In genomic region chr9:75408204-75408826, GRCm38 (mm10) we compare ENCODE assay signal across 8 mouse cellular contexts. TPM values are rescaled to one million over a fixed set of nuclear protein-coding genes. Genes with fewer than 3 reads are reported as not detected.
DNase-seq lines count a peak whose midpoint lies in the region; ATAC-seq and TF ChIP-seq lines count a peak whose summit lies in the region.

No protein-coding gene starts in this region.

- H3K4me2 ChIP-seq in heart, embryonic 14.5 days (ENCODE audit: low read length), result peak overlapping the region; percentile 96
- peak overlapping the region; percentile 95 for H3K4me2 ChIP-seq in liver, embryonic 14.5 days (ENCODE audit: low read depth)

- peak overlapping the region; percentile 83 to 88 for H3K4me3 ChIP-seq in heart, embryonic 14.5 days (ENCODE audit: control insufficient read depth in 1 of 2, insufficient read depth in 1 of 2, low read depth in 1 of 2, low read length in 2 of 2)
- H3K4me3 ChIP-seq in ES-Bruce4 (ENCODE audit: low read depth, low read length), result peak overlapping the region; percentile 94
- peak overlapping the region; percentile 70 for H3K4me3 ChIP-seq in forebrain, embryonic 10.5 days
- peak overlapping the region; percentile 71 for H3K4me3 ChIP-seq in liver, embryonic 14.5 days (ENCODE audit: insufficient read depth in 1 of 2, low read depth in 2 of 2, low read length in 2 of 2)

- ATAC-seq in heart, embryonic 14.5 days (ENCODE audit: insufficient number of reproducible peaks, insufficient read depth, low FRiP score, low read depth), result no peak
- ATAC-seq in liver, embryonic 14.5 days (ENCODE audit: insufficient read depth), result no peak

- no peak for DNase-seq in heart, postnatal 36 days
- no peak for DNase-seq in forebrain, embryonic 10.5 days (ENCODE audit: extremely low spot score, low spot score)
- no peak for DNase-seq in liver, embryonic 14.5 days (ENCODE audit: low read depth in 3 of 3, low spot score in 3 of 3)
- DNase-seq in frontal cortex, postnatal 10 days (ENCODE audit: low spot score in 2 of 2), result no peak
- DNase-seq in gastrocnemius, postnatal 10 days, result no peak
- DNase-seq in urinary bladder, postnatal 4 days (ENCODE audit: low spot score in 2 of 2), result no peak

- no peaks in the 10 kb centered on the region for H3K9me3 ChIP-seq in heart, embryonic 14.5 days (ENCODE audit: control insufficient read depth, low read length)
- no peaks in the 10 kb centered on the region for H3K9me3 ChIP-seq in ES-Bruce4 (replicated peaks; ENCODE audit: control insufficient read depth, insufficient read depth, low read length, poor library complexity, severe bottlenecking)
- no peaks in the 10 kb centered on the region for H3K9me3 ChIP-seq in forebrain, embryonic 10.5 days
- no peaks in the 10 kb centered on the region for H3K9me3 ChIP-seq in liver, embryonic 14.5 days (ENCODE audit: control insufficient read depth, low read length)

- no peaks in the 10 kb centered on the region for H3K27me3 ChIP-seq in heart, embryonic 14.5 days (ENCODE audit: control insufficient read depth, insufficient read depth, low read length)
- H3K27me3 ChIP-seq in ES-Bruce4 (ENCODE audit: control insufficient read depth, insufficient read depth, low read length, poor library complexity, severe bottlenecking), result no peaks in the 10 kb centered on the region
- H3K27me3 ChIP-seq in forebrain, embryonic 10.5 days (ENCODE audit: poor library complexity, severe bottlenecking), result peaks cover 4% of the 10 kb centered on the region; the same call in 1 of the 2 replicates
- no peaks in the 10 kb centered on the region for H3K27me3 ChIP-seq in liver, embryonic 14.5 days (ENCODE audit: control insufficient read depth, insufficient read depth, low read length)

- peak overlapping the region; percentile 96 for H3K9ac ChIP-seq in heart, embryonic 14.5 days (ENCODE audit: low read length)
- peak overlapping the region; percentile 75 for H3K9ac ChIP-seq in ES-Bruce4 (ENCODE audit: low read depth, poor library complexity, severe bottlenecking)
- H3K9ac ChIP-seq in liver, embryonic 14.5 days (replicated peaks), result peak overlapping the region; percentile 74

- no peak for TF ChIP-seq POLR2A in ES-Bruce4 (IDR thresholded peaks at IDR 0.05; ENCODE audit: insufficient read depth, low read length)

- H3K27ac ChIP-seq in heart, embryonic 14.5 days (replicated peaks in 1 of 2; ENCODE audit: control insufficient read depth in 1 of 2, insufficient read depth in 1 of 2, low read depth in 2 of 2, low read length in 2 of 2), result peak overlapping the region; percentile 9 to 99; a peak in 3 of 4 replicates
- 0 out of 2 replicates have a peak overlapping the region, but pooled peaks have one; percentile 42 for H3K27ac ChIP-seq in ES-Bruce4 (ENCODE audit: insufficient read depth, low read length)
- peak overlapping the region; percentile 99 for H3K27ac ChIP-seq in forebrain, embryonic 10.5 days
- H3K27ac ChIP-seq in liver, embryonic 14.5 days, result no peak overlapping the region

- no peak for TF ChIP-seq CTCF in ES-Bruce4 (IDR thresholded peaks at IDR 0.05; ENCODE audit: low read depth, low read length)
- TF ChIP-seq CTCF in liver, embryonic 14.5 days (IDR thresholded peaks at IDR 0.05; ENCODE audit: low read depth), result no peak

- no peaks in the 10 kb centered on the region for H3K36me3 ChIP-seq in heart, embryonic 14.5 days (ENCODE audit: control insufficient read depth, insufficient read depth, low read length)
- peaks cover 5% of the 10 kb centered on the region for H3K36me3 ChIP-seq in ES-Bruce4 (ENCODE audit: control insufficient read depth, insufficient read depth, low read length, poor library complexity, severe bottlenecking)
- H3K36me3 ChIP-seq in forebrain, embryonic 10.5 days (replicated peaks), result peaks cover 5% of the 10 kb centered on the region; the same call in 1 of the 2 replicates
- no peaks in the 10 kb centered on the region for H3K36me3 ChIP-seq in liver, embryonic 14.5 days (replicated peaks; ENCODE audit: control insufficient read depth, insufficient read depth, low read depth)

- no peak for TF ChIP-seq EP300 in ES-Bruce4 (IDR thresholded peaks at IDR 0.05; ENCODE audit: insufficient read depth, low read depth, low read length)
- no peak for TF ChIP-seq EP300 in liver, embryonic 14.5 days (IDR thresholded peaks at IDR 0.05; ENCODE audit: low read depth)

- 4% methylated on average over 11 of the region's 11 CpGs for WGBS in heart, embryonic 14.5 days
- WGBS in forebrain, embryonic 10.5 days, result 7% methylated on average over 11 of the region's 11 CpGs
- 5% methylated on average over 11 of the region's 11 CpGs for WGBS in liver, embryonic 14.5 days (ENCODE audit: insufficient replicate concordance)

- intact Hi-C loops in heart, postnatal 36 days (cut with DNase I), result loop anchor here (2.0 kb wide), 1 partner anchor 26 kb away; no protein-coding TSS in a partner anchor

- H3K4me1 ChIP-seq in heart, embryonic 14.5 days (ENCODE audit: control insufficient read depth in 2 of 2, insufficient read depth in 2 of 2, low read length in 2 of 2), result peaks cover 8 to 51% of the 10 kb centered on the region in 2 experiments
- peaks cover 2% of the 10 kb centered on the region for H3K4me1 ChIP-seq in ES-Bruce4 (ENCODE audit: control insufficient read depth, insufficient read depth, low read length)
- peaks cover 75% of the 10 kb centered on the region for H3K4me1 ChIP-seq in forebrain, embryonic 10.5 days
- H3K4me1 ChIP-seq in liver, embryonic 14.5 days (replicated peaks; ENCODE audit: control insufficient read depth in 2 of 2, insufficient read depth in 2 of 2, low read length in 1 of 2), result peaks cover 9 to 20% of the 10 kb centered on the region in 2 experiments

RNA-seq across cellular contexts. Expression of gene Mapk6, which starts 1.5 kb away (rescaled TPM):
- 52.3 and 55.6 TPM in 2 replicates for polyA plus RNA-seq in heart, embryonic 14.5 days (2014; fragmentation: Nextera tagmentation; extraction: Ambion mirVana)
- 10 to 100 TPM; 24.8 to 29.1 TPM for total RNA-seq in heart, postnatal 36 days (2021)
- polyA plus RNA-seq in ES-Bruce4 (2011; ENCODE audit: insufficient read depth, insufficient read length, low read depth, missing spikeins), result 130 and 147 TPM in 2 replicates
- polyA plus RNA-seq in forebrain, embryonic 10.5 days (2016; fragmentation: Nextera tagmentation; extraction: Ambion mirVana), result 132 and 144 TPM in 2 replicates
- polyA plus RNA-seq in liver, embryonic 14.5 days (2012; rRNA removed), result 7.7 and 9.3 TPM in 2 replicates
- 17.1 and 20.2 TPM in 2 replicates for polyA plus RNA-seq in liver, embryonic 14.5 days (2014; fragmentation: Nextera tagmentation; extraction: Ambion mirVana)
- total RNA-seq in gastrocnemius, postnatal 10 days (2021), result 10 to 100 TPM; 36.7 to 44.2 TPM

RNA-seq across cellular contexts. Expression of gene Leo1, which starts 33.0 kb away (rescaled TPM):
- polyA plus RNA-seq in heart, embryonic 14.5 days (2014; fragmentation: Nextera tagmentation; extraction: Ambion mirVana), result 23.6 and 26.0 TPM in 2 replicates
- 10 to 100 TPM; 11.3 to 15.0 TPM for total RNA-seq in heart, postnatal 36 days (2021)
- 56.3 and 57.7 TPM in 2 replicates for polyA plus RNA-seq in ES-Bruce4 (2011; ENCODE audit: insufficient read depth, insufficient read length, low read depth, missing spikeins)
- 56.8 and 59.6 TPM in 2 replicates for polyA plus RNA-seq in forebrain, embryonic 10.5 days (2016; fragmentation: Nextera tagmentation; extraction: Ambion mirVana)
- 4.5 and 8.2 TPM in 2 replicates for polyA plus RNA-seq in liver, embryonic 14.5 days (2012; rRNA removed)
- 10.8 and 14.1 TPM in 2 replicates for polyA plus RNA-seq in liver, embryonic 14.5 days (2014; fragmentation: Nextera tagmentation; extraction: Ambion mirVana)
- total RNA-seq in gastrocnemius, postnatal 10 days (2021), result 10 to 100 TPM; 23.7 to 25.6 TPM
